Mouse (Mus musculus): ENCODE measurements at regions not wholly inside any gene's neighbourhood (a gene's known extent, or its start where the extent isn't known, plus 50 kb on each side); places are given as distances from the start of the nearest gene placed in this dataset.

DNA sequence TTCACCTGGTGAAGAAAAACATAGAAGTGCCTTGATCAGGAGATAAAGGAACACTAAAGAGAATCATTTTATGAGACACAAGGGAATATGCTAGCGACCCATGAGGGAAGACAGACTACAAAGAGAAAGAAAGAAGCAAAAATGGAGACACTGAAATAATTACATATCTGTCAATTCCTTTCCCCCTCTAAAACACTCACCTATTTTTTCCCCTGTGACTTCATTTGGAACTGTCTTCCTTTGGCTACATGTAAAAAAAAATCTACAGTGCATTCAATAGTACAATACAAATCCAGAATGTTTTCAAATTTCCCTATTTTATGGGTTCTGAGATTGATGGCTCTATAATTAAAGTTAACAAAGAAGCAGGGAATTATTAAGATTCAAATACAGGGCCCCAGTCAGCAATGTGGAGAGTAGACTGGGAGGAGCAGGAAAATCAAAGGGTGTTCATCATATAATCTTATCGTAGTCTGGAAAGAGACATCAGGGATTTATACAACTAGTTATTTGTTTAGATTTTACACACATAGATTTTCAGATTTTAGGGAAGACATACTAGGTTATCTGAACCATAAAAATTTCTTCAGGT, 598.0 kb downstream of the Hdgfl1 start:
- no peaks in the 10 kb centered on the region for H3K4me1 ChIP-seq (replicated peaks; ENCODE audit: control insufficient read depth, insufficient read depth, low read length)
- no peaks in the 10 kb centered on the region for H3K27me3 ChIP-seq (ENCODE audit: control insufficient read depth, insufficient read depth, low read length)
- H3K4me3 ChIP-seq (ENCODE audit: low read depth, low read length) = no peak overlapping the region
- DNase-seq (ENCODE audit: low spot score) (no peak), ATAC-seq (replicated peaks; ENCODE audit: low FRiP score) (no peak)
- H3K27ac ChIP-seq (ENCODE audit: low read depth, low read length) = no peak overlapping the region
- no peaks in the 10 kb centered on the region for H3K36me3 ChIP-seq (ENCODE audit: control insufficient read depth, insufficient read depth, low read length)
- H3K4me2 ChIP-seq (ENCODE audit: low read depth, low read length, severe bottlenecking) = no peak overlapping the region
- no peaks in the 10 kb centered on the region for H3K9me3 ChIP-seq (ENCODE audit: control insufficient read depth, low read length)
- H3K9ac ChIP-seq (ENCODE audit: low read length) = no peak overlapping the region
- WGBS = 92% methylated on average over 2 of the region's 2 CpGs

DNA sequence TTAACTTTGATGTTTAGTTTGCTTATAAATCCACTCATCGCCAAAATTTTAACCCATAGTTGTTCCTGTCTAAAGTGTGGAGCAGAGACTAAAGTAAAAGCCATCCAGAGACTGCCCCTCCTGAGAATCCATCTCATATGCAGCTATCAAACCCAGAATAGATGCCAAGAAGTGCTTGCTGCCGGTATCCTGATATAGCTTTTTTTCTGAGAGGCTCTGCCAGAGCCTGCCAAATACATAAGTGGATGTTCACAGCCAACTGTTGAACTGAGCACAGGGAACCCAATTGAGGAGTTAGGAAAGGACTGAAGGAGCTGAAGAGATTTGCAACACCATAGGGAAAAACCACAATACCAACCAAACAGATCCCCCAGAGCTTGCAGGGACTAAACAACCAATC, 600.3 kb downstream of the Hdgfl1 start:
- H3K27me3 ChIP-seq (ENCODE audit: control insufficient read depth, insufficient read depth, low read length) = no peaks in the 10 kb centered on the region
- no peaks in the 10 kb centered on the region for H3K36me3 ChIP-seq (ENCODE audit: control insufficient read depth, insufficient read depth, low read length)
- no peak overlapping the region for H3K4me2 ChIP-seq (ENCODE audit: low read depth, low read length, severe bottlenecking)
- WGBS = 83% methylated on average over 2 of the region's 2 CpGs
- no peak for ATAC-seq (replicated peaks; ENCODE audit: low FRiP score)
- H3K9me3 ChIP-seq (ENCODE audit: control insufficient read depth, low read length) = no peaks in the 10 kb centered on the region
- no peak overlapping the region for H3K27ac ChIP-seq (ENCODE audit: low read depth, low read length)
- H3K4me3 ChIP-seq (ENCODE audit: low read depth, low read length) = no peak overlapping the region
- H3K4me1 ChIP-seq (replicated peaks; ENCODE audit: control insufficient read depth, insufficient read depth, low read length) = no peaks in the 10 kb centered on the region
- no peak for DNase-seq (ENCODE audit: low spot score)
- H3K9ac ChIP-seq (ENCODE audit: low read length) = no peak overlapping the region

DNA sequence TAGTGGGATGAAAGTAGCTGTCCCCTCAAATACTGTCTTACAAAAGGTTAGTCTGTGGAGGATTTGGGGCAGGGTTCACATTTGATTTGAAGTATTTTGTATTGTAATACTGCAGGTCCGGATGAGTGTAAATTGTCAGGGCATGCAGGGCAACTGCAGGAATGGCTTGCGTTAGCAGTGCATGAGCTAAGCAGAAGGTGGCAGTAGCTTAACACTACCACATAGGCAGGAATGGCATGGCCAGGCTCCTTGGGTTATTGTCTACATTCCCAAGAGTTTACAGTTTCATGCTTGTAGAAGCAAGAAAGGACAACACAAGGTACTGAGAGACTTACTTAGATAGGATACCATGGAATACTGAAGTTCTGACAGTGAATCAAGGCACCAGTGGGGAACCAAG, 611.3 kb downstream of the Hdgfl1 start:
- Histone ChIP-seq H3K9me3 (ENCODE audit: control insufficient read depth, low read length) (no peaks in the 10 kb centered on the region), H3K27ac (ENCODE audit: low read depth, low read length) (no peak overlapping the region), H3K4me3 (ENCODE audit: low read depth, low read length) (no peak overlapping the region), H3K4me2 (ENCODE audit: low read depth, low read length, severe bottlenecking) (no peak overlapping the region), H3K4me1 (replicated peaks; ENCODE audit: control insufficient read depth, insufficient read depth, low read length) (no peaks in the 10 kb centered on the region; the same call in 1 of the 2 replicates), H3K27me3 (ENCODE audit: control insufficient read depth, insufficient read depth, low read length) (no peaks in the 10 kb centered on the region), H3K36me3 (ENCODE audit: control insufficient read depth, insufficient read depth, low read length) (no peaks in the 10 kb centered on the region), H3K9ac (ENCODE audit: low read length) (no peak overlapping the region)
- ATAC-seq (replicated peaks; ENCODE audit: low FRiP score) (no peak), DNase-seq (ENCODE audit: low spot score) (no peak)
- WGBS = 70% methylated on average over 2 of the region's 2 CpGs

DNA sequence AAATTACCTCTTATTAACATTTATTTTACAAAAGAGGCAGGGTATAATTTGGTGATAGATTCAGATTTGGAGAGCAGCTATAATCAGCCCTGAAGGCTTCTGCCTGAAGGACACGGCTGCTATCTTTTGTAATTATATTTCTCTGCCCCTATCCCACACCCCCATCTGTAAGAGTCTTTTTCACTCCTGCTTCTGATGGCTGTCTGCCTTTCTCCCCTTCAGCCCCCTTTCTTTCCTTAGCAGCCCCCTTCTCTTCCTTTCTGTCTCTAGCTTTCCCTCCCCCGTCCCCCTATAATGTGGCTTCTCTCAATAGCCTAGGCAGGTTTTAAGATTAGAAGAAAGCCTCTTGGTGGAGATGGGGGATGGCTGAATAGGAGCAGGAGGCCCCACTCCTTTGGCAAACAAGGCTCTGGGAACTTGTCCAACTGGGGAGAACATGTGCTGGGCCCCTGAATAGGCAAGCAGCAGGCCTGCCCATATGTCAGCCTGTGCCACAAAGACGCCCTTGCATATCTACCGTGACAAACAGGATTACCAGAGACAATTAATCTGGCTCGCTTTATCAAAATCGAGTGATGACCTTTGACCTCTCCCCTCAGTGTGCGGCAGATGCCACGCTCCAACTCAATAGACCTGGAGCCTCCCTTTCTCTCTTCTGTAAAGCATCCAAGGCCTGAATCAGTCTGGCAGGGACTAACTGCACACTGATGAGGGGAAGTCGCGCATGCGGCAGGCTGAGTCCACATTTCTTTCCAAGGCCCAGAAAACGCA, 615.1 kb downstream of the Hdgfl1 start:
- Histone ChIP-seq H3K9ac (ENCODE audit: low read length) (peak overlapping the region; percentile 0; the same call in 1 of the 2 replicates), H3K9me3 (ENCODE audit: control insufficient read depth, low read length) (no peaks in the 10 kb centered on the region), H3K27ac (ENCODE audit: low read depth, low read length) (peak overlapping the region; percentile 75), H3K27me3 (ENCODE audit: control insufficient read depth, insufficient read depth, low read length) (no peaks in the 10 kb centered on the region), H3K4me2 (ENCODE audit: low read depth, low read length, severe bottlenecking) (no peak overlapping the region), H3K4me1 (replicated peaks; ENCODE audit: control insufficient read depth, insufficient read depth, low read length) (no peaks in the 10 kb centered on the region; the same call in 1 of the 2 replicates), H3K36me3 (ENCODE audit: control insufficient read depth, insufficient read depth, low read length) (no peaks in the 10 kb centered on the region), H3K4me3 (ENCODE audit: low read depth, low read length) (no peak overlapping the region)
- DNase-seq (ENCODE audit: low spot score) = peak; percentile 82
- 10% methylated on average over 12 of the region's 12 CpGs for WGBS
- peak; percentile 97 for ATAC-seq (replicated peaks; ENCODE audit: low FRiP score)

DNA sequence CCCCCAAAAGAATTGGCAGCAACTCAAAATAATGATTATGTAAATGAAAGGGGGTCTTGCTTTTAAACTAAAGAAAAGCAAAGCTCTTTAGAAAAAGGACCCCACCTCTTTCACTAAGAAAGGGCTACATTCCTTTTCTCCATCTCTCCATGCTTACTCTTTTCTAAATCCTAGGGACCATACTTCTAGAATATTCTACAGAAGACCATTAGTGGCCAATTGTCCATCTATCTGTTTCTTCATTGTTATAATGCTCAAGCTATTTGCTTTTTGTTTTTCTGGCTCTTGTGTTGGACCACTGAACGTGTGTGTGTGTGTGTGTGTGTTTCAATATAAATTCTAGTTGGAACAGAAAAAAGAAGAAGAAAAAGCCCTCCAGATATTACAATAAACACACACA, 615.7 kb downstream of the Hdgfl1 start:
- H3K4me2 ChIP-seq (ENCODE audit: low read depth, low read length, severe bottlenecking) = no peak overlapping the region
- 30% methylated on average over 1 of the region's 1 CpGs for WGBS
- H3K9ac ChIP-seq (ENCODE audit: low read length) = no peak overlapping the region
- no peaks in the 10 kb centered on the region for H3K36me3 ChIP-seq (ENCODE audit: control insufficient read depth, insufficient read depth, low read length)
- no peak for DNase-seq (ENCODE audit: low spot score)
- peak overlapping the region; percentile 75 for H3K27ac ChIP-seq (ENCODE audit: low read depth, low read length)
- H3K4me3 ChIP-seq (ENCODE audit: low read depth, low read length) = no peak overlapping the region
- H3K4me1 ChIP-seq (replicated peaks; ENCODE audit: control insufficient read depth, insufficient read depth, low read length) = no peaks in the 10 kb centered on the region; the same call in 1 of the 2 replicates
- 0 out of 2 replicates have a peak, but pooled peaks have one; percentile 1 for ATAC-seq (replicated peaks; ENCODE audit: low FRiP score)
- H3K27me3 ChIP-seq (ENCODE audit: control insufficient read depth, insufficient read depth, low read length) = no peaks in the 10 kb centered on the region
- H3K9me3 ChIP-seq (ENCODE audit: control insufficient read depth, low read length) = no peaks in the 10 kb centered on the region

DNA sequence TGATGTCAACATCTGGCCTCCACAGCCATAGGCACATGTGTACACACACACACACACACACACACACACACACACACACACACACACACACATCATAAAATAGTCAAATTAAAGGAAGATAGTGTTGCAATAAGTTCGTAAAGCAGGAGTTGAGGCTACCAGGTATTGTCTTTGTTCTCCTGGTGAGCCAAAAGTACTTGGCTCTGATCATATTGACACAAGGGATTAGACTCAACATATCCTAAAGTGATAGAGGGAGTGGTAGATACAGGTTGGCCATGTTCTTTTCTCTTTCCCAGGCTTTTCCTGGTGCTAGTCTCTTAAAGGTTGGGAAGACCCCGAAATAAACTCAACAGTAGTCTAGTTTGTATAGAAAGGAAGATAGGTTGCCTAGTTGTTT, 616.9 kb downstream of the Hdgfl1 start:
- 74% methylated on average over 2 of the region's 2 CpGs for WGBS
- H3K4me2 ChIP-seq (ENCODE audit: low read depth, low read length, severe bottlenecking) = no peak overlapping the region
- H3K4me3 ChIP-seq (ENCODE audit: low read depth, low read length) = no peak overlapping the region
- ATAC-seq (replicated peaks; ENCODE audit: low FRiP score) = no peak
- no peaks in the 10 kb centered on the region for H3K27me3 ChIP-seq (ENCODE audit: control insufficient read depth, insufficient read depth, low read length)
- H3K36me3 ChIP-seq (ENCODE audit: control insufficient read depth, insufficient read depth, low read length) = no peaks in the 10 kb centered on the region
- H3K4me1 ChIP-seq (replicated peaks; ENCODE audit: control insufficient read depth, insufficient read depth, low read length) = no peaks in the 10 kb centered on the region; the same call in 1 of the 2 replicates
- no peak for DNase-seq (ENCODE audit: low spot score)
- peak overlapping the region; percentile 54; the same call in 1 of the 2 replicates for H3K27ac ChIP-seq (ENCODE audit: low read depth, low read length)
- no peaks in the 10 kb centered on the region for H3K9me3 ChIP-seq (ENCODE audit: control insufficient read depth, low read length)
- H3K9ac ChIP-seq (ENCODE audit: low read length) = no peak overlapping the region

DNA sequence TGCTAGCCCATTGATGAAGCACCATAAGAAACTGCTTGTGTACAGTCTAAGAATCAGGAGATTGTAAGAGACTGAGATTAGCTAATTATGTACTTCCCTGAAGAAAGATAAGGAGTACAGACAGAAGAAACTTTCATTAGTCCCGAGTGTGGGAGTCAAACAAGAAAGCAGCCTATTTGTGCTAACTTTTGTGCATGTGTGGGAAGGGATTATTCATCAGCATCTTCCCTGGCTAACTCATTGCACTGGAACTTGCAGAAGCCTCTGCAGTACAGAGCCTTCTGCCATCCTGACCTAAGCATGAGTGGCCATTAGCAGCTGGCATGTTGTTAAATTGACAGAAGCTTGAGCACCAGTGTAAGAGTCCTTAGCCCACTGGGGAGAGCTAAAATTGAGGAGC, 619.5 kb downstream of the Hdgfl1 start:
- H3K9me3 ChIP-seq (ENCODE audit: control insufficient read depth, low read length) = no peaks in the 10 kb centered on the region
- no peak overlapping the region for H3K4me3 ChIP-seq (ENCODE audit: low read depth, low read length)
- no peaks in the 10 kb centered on the region for H3K27me3 ChIP-seq (ENCODE audit: control insufficient read depth, insufficient read depth, low read length)
- no peaks in the 10 kb centered on the region for H3K4me1 ChIP-seq (replicated peaks; ENCODE audit: control insufficient read depth, insufficient read depth, low read length)
- no peak overlapping the region for H3K4me2 ChIP-seq (ENCODE audit: low read depth, low read length, severe bottlenecking)
- ATAC-seq (replicated peaks; ENCODE audit: low FRiP score) = no peak
- 62% methylated on average over 1 of the region's 1 CpGs for WGBS
- no peak overlapping the region for H3K9ac ChIP-seq (ENCODE audit: low read length)
- DNase-seq (ENCODE audit: low spot score) = no peak
- no peak overlapping the region for H3K27ac ChIP-seq (ENCODE audit: low read depth, low read length)
- H3K36me3 ChIP-seq (ENCODE audit: control insufficient read depth, insufficient read depth, low read length) = no peaks in the 10 kb centered on the region

DNA sequence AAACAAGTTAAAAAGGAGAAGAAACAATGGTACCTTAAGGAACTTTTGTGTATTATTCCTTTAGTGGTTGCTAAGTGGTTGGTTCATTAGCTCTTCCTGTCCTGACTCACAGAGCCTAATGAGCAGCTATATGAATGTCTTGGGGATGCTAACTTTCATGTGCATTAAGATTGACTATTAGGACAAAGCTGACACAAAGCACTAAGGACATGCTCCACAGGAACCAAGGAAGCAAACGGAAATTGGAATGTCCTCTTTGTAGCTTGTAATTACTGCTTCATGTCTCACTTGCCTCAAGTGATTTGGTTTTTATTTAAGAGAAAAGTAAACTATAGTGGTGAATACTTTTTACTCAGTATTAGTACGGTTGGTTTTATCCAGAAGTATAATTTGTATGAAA, 627.2 kb downstream of the Hdgfl1 start:
- Histone ChIP-seq H3K4me2 (ENCODE audit: low read depth, low read length, severe bottlenecking) (no peak overlapping the region), H3K9ac (ENCODE audit: low read length) (no peak overlapping the region), H3K27me3 (ENCODE audit: control insufficient read depth, insufficient read depth, low read length) (no peaks in the 10 kb centered on the region), H3K36me3 (ENCODE audit: control insufficient read depth, insufficient read depth, low read length) (no peaks in the 10 kb centered on the region), H3K27ac (ENCODE audit: low read depth, low read length) (no peak overlapping the region), H3K4me1 (replicated peaks; ENCODE audit: control insufficient read depth, insufficient read depth, low read length) (no peaks in the 10 kb centered on the region), H3K9me3 (ENCODE audit: control insufficient read depth, low read length) (no peaks in the 10 kb centered on the region), H3K4me3 (ENCODE audit: low read depth, low read length) (no peak overlapping the region)
- 25% methylated on average over 2 of the region's 2 CpGs for WGBS
- ATAC-seq (replicated peaks; ENCODE audit: low FRiP score) (no peak), DNase-seq (ENCODE audit: low spot score) (no peak)

DNA sequence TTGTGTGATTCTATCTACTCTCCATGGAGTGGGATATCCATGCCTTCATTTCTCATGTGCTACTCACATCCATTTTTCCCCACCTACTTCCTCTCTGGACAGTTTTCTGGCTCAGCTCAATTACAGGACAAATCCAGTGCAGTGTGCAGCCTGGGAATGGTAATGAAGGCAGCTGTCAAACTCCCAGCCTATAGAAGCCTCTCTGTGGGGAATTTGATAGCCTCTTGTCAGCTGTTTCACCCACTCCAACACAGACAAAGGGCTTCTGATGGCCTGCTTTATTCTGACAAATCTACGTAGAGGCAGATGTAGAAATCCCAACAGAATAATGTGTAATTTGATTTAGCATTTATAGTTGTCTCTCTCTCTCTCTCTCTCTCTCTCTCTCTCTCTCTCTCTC, 650.6 kb downstream of the Hdgfl1 start:
- Histone ChIP-seq H3K9me3 (ENCODE audit: control insufficient read depth, low read length) (no peaks in the 10 kb centered on the region), H3K4me2 (ENCODE audit: low read depth, low read length, severe bottlenecking) (no peak overlapping the region), H3K27ac (ENCODE audit: low read depth, low read length) (no peak overlapping the region), H3K4me3 (ENCODE audit: low read depth, low read length) (no peak overlapping the region), H3K4me1 (replicated peaks; ENCODE audit: control insufficient read depth, insufficient read depth, low read length) (no peaks in the 10 kb centered on the region), H3K36me3 (ENCODE audit: control insufficient read depth, insufficient read depth, low read length) (no peaks in the 10 kb centered on the region), H3K9ac (ENCODE audit: low read length) (no peak overlapping the region), H3K27me3 (ENCODE audit: control insufficient read depth, insufficient read depth, low read length) (no peaks in the 10 kb centered on the region)
- DNase-seq (ENCODE audit: low spot score) = no peak
- ATAC-seq (replicated peaks; ENCODE audit: low FRiP score) = peak; percentile 91
- 13% methylated on average over 1 of the region's 1 CpGs for WGBS

Measured in forebrain, embryonic 11.5 days (tissue).